Mouse (Mus musculus) frontal cortex, postnatal 25 days (tissue): ENCODE results near the gene Atp6v0b.

Source experiments
- DNase-seq, 2 experiments: peaks; one replicate each; pipeline ENCODE4 v3.0.0; 2022; ENCODE audit warnings: low spot score in 2 of 2

The Atp6v0b gene

GRCm38 (mm10) chr4:117836204-117836767 is 50.8 kb downstream of the Atp6v0b start:
- peak; percentile 81 to 82 for DNase-seq

- DNase-seq: peak; percentile 36 to 41
Measured at GRCm38 (mm10) chr4:117835531-117836111, 51.5 kb downstream of the Atp6v0b start.

DNA sequence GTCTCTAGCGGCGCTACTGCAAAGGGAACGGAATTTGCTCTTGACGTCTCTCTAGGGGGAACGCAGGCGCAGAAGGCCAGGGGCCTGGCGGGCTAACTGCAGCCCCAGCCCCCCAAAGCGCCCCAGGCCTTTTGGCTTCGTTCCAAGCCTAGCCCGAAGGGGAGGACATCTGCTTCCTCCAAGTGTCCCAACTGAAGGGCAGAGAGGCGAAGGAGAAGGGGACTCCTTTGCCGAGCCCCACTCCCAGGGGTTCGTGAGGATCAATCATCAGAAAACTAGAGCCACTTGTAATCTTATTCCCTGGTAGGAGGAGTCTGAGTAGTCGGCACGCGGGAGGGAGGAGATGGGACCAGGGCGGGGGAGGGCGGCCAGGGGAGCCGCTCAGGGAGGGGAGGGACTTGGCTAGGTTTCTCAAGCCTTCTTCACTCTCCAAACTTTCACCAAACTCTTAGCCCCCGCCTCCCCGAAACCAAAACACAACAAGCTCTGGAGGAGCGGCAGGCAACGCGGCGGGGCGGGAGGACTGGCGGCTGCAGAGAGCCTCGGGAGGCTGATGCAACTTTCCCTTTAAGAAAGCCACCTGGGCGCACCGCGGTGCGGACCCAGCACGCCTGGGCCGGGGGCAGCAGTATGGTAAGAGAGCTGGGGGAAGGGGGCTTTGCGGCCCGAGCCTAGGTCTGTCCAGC is 52.1 kb downstream of the Atp6v0b start:
- peak; percentile 35 to 36 for DNase-seq

DNA sequence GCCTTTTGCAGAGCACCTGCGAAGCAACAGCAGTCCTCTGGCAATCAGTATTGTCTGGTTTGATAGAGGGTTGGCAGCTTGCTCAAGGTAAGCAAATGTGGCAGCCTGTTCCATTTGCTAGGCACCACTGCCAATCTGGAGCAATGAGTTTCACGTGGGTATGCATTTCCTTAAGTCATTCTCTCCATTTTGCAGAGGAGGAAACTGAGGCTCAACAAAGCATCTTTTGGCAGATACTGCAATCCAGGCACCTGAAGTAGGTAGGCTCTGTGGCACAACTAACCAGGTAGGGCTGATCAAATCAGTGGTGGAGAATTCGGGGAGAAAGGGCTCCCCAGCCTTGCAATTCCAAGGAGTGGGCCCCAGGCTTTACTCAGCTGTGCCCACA is 52.7 kb downstream of the Atp6v0b start, which contains the start of gene Slc6a9:
Gene Slc6a9 (plus strand): TSS at position 50 of the 388 bp plus-strand sequence.
- DNase-seq: no peak
